Mouse (Mus musculus): Measurements from ENCODE around the gene Camk1d. TPM values are rescaled to one million over a fixed set of nuclear protein-coding genes. Genes with fewer than 3 reads are reported as not detected.
A peak's percentile ranks its signal among the peaks of the same experiment; 100 is the strongest.

Camk1d gene
- total and polyA plus RNA-seq, 3 experiments: 4.6 to 12.4 (median 4.8) TPM

GRCm38 (mm10) chr2:5643937-5644336 lies 70.4 kb downstream of the Camk1d start:
- DNase-seq (ENCODE audit: extremely low read depth): no peak
- H3K4me1 ChIP-seq (ENCODE audit: control insufficient read depth in 1 of 2, insufficient read depth in 2 of 2): peaks cover 23 to 48% of the 10 kb centered on the region in 2 experiments

GRCm38 (mm10) chr2:5643226-5643625 lies 71.1 kb downstream of the Camk1d start:
- no peak overlapping the region for H3K4me2 ChIP-seq (ENCODE audit: insufficient read depth, low read depth, poor library complexity, severe bottlenecking)
- no peak overlapping the region for H3K4me3 ChIP-seq (replicated peaks in 1 of 3; ENCODE audit: low read depth in 2 of 3, low read length in 2 of 3, poor library complexity in 1 of 3)
- H3K36me3 ChIP-seq (replicated peaks in 1 of 2; ENCODE audit: control insufficient read depth in 1 of 2, insufficient read depth in 1 of 2, low read length in 1 of 2): peaks cover 0 to 11% of the 10 kb centered on the region in 2 experiments
- peaks cover 24 to 47% of the 10 kb centered on the region in 2 experiments for H3K4me1 ChIP-seq (ENCODE audit: control insufficient read depth in 1 of 2, insufficient read depth in 2 of 2)
- no peak for TF ChIP-seq MAFK (IDR thresholded peaks at IDR 0.05; ENCODE audit: insufficient replicate concordance, low read length)
- TF ChIP-seq IRF4 (IDR thresholded peaks at IDR 0.05; ENCODE audit: low read depth, low read length): no peak
- no peaks in the 10 kb centered on the region for H3K27me3 ChIP-seq (replicated peaks)
- peak; percentile 19 for DNase-seq (ENCODE audit: extremely low read depth)
- H3K27ac ChIP-seq (ENCODE audit: insufficient read depth, low read depth): no peak overlapping the region
- no peaks in the 10 kb centered on the region; the same call in 1 of the 2 replicates for H3K79me2 ChIP-seq (replicated peaks; ENCODE audit: control insufficient read depth, extremely low read depth, insufficient read depth, poor library complexity, severe bottlenecking)
- no peak overlapping the region for H3K9ac ChIP-seq (ENCODE audit: insufficient read depth, low read depth)
- dilution Hi-C loops (cut with MboI; ENCODE audit: extremely low pct_ligation_motif_present, extremely low pct_unique_long_range_greater_than_20kb, low sequenced_read_pairs): no loop called here
- in situ Hi-C loops (cut with MboI; ENCODE audit: low pct_ligation_motif_present, low pct_unique_long_range_greater_than_20kb, low sequenced_read_pairs): no loop called here
- no peaks in the 10 kb centered on the region for H3K9me3 ChIP-seq (replicated peaks; ENCODE audit: low read length)

More at GRCm38 (mm10) chr2:5643937-5644336, 70.4 kb downstream of the Camk1d start:
- H3K79me2 ChIP-seq (replicated peaks; ENCODE audit: control insufficient read depth, extremely low read depth, insufficient read depth, poor library complexity, severe bottlenecking): no peaks in the 10 kb centered on the region; the same call in 1 of the 2 replicates
- dilution Hi-C loops (cut with MboI; ENCODE audit: extremely low pct_ligation_motif_present, extremely low pct_unique_long_range_greater_than_20kb, low sequenced_read_pairs): no loop called here
- peaks cover 0 to 9% of the 10 kb centered on the region in 2 experiments for H3K36me3 ChIP-seq (replicated peaks in 1 of 2; ENCODE audit: control insufficient read depth in 1 of 2, insufficient read depth in 1 of 2, low read length in 1 of 2)
- H3K27ac ChIP-seq (ENCODE audit: insufficient read depth, low read depth): no peak overlapping the region
- no peaks in the 10 kb centered on the region for H3K27me3 ChIP-seq (replicated peaks)
- H3K4me2 ChIP-seq (ENCODE audit: insufficient read depth, low read depth, poor library complexity, severe bottlenecking): no peak overlapping the region
- TF ChIP-seq MYC (IDR thresholded peaks at IDR 0.05; ENCODE audit: low read depth, low read length): no peak
- TF ChIP-seq MEF2A (IDR thresholded peaks at IDR 0.05; ENCODE audit: borderline replicate concordance, low read depth, low read length): no peak
- no peak for TF ChIP-seq HCFC1 (IDR thresholded peaks at IDR 0.05; ENCODE audit: low read depth, low read length)
- TF ChIP-seq UBTF (IDR thresholded peaks at IDR 0.05; ENCODE audit: low read depth, low read length): no peak
- TF ChIP-seq NRF1 (IDR thresholded peaks at IDR 0.05; ENCODE audit: low read depth, low read length): no peak
- no peak for TF ChIP-seq IRF4 (IDR thresholded peaks at IDR 0.05; ENCODE audit: low read depth, low read length)
- TF ChIP-seq USF1 (IDR thresholded peaks at IDR 0.05; ENCODE audit: low read depth, low read length): no peak
- no peak for TF ChIP-seq POLR2A (IDR thresholded peaks at IDR 0.05; ENCODE audit: low read depth, low read length)
- no peak for TF ChIP-seq RAD21 (IDR thresholded peaks at IDR 0.05; ENCODE audit: low read depth, low read length)
- no peak for TF ChIP-seq POLR2AphosphoS2 (IDR thresholded peaks at IDR 0.05; ENCODE audit: low read depth, low read length)
- no peak for TF ChIP-seq MXI1 (IDR thresholded peaks at IDR 0.05; ENCODE audit: low read depth, low read length)
- no peak for TF ChIP-seq NELFE (IDR thresholded peaks at IDR 0.05; ENCODE audit: low read depth, low read length)
- no peak for TF ChIP-seq SIN3A (IDR thresholded peaks at IDR 0.05; ENCODE audit: low read length)
- no peak overlapping the region for H3K9ac ChIP-seq (ENCODE audit: insufficient read depth, low read depth)
- in situ Hi-C loops (cut with MboI; ENCODE audit: low pct_ligation_motif_present, low pct_unique_long_range_greater_than_20kb, low sequenced_read_pairs): no loop called here
- no peaks in the 10 kb centered on the region for H3K9me3 ChIP-seq (replicated peaks; ENCODE audit: low read length)
- H3K4me3 ChIP-seq (replicated peaks in 1 of 3; ENCODE audit: low read depth in 2 of 3, low read length in 2 of 3, poor library complexity in 1 of 3): no peak overlapping the region

GRCm38 (mm10) chr2:5642624-5643023 lies 71.7 kb downstream of the Camk1d start:
- H3K4me2 ChIP-seq (ENCODE audit: insufficient read depth, low read depth, poor library complexity, severe bottlenecking): no peak overlapping the region
- peak; percentile 62 for DNase-seq (ENCODE audit: extremely low read depth)
- peaks cover 0 to 11% of the 10 kb centered on the region in 2 experiments for H3K36me3 ChIP-seq (replicated peaks in 1 of 2; ENCODE audit: control insufficient read depth in 1 of 2, insufficient read depth in 1 of 2, low read length in 1 of 2)
- H3K4me1 ChIP-seq (ENCODE audit: control insufficient read depth in 1 of 2, insufficient read depth in 2 of 2): peaks cover 25 to 53% of the 10 kb centered on the region in 2 experiments
- no peaks in the 10 kb centered on the region for H3K9me3 ChIP-seq (replicated peaks; ENCODE audit: low read length)
- H3K4me3 ChIP-seq (replicated peaks in 1 of 3; ENCODE audit: low read depth in 2 of 3, low read length in 2 of 3, poor library complexity in 1 of 3): no peak overlapping the region
- H3K27ac ChIP-seq (ENCODE audit: insufficient read depth, low read depth): no peak overlapping the region
- dilution Hi-C loops (cut with MboI; ENCODE audit: extremely low pct_ligation_motif_present, extremely low pct_unique_long_range_greater_than_20kb, low sequenced_read_pairs) (no loop called here), in situ Hi-C loops (cut with MboI; ENCODE audit: low pct_ligation_motif_present, low pct_unique_long_range_greater_than_20kb, low sequenced_read_pairs) (no loop called here)
- H3K79me2 ChIP-seq (replicated peaks; ENCODE audit: control insufficient read depth, extremely low read depth, insufficient read depth, poor library complexity, severe bottlenecking): no peaks in the 10 kb centered on the region; the same call in 1 of the 2 replicates
- H3K27me3 ChIP-seq (replicated peaks): no peaks in the 10 kb centered on the region
- TF ChIP-seq SMC3 (IDR thresholded peaks at IDR 0.05; ENCODE audit: low read depth, low read length) (no peak), CHD2 (IDR thresholded peaks at IDR 0.05; ENCODE audit: low read length) (no peak), NELFE (IDR thresholded peaks at IDR 0.05; ENCODE audit: low read depth, low read length) (no peak), CHD1 (IDR thresholded peaks at IDR 0.05; ENCODE audit: low read depth, low read length) (0 out of 2 replicates have a peak, but pooled peaks have one; percentile 54), SIN3A (IDR thresholded peaks at IDR 0.05; ENCODE audit: low read length) (no peak), EP300 (IDR thresholded peaks at IDR 0.05; ENCODE audit: low read length) (peak; percentile 26; the same call in 1 of the 2 replicates), RCOR1 (conservative IDR thresholded peaks at IDR 0.05; ENCODE audit: low read depth, low read length) (no peak), JUND (conservative IDR thresholded peaks at IDR 0.05; ENCODE audit: low read depth, low read length) (no peak), MAFK (IDR thresholded peaks at IDR 0.05; ENCODE audit: insufficient replicate concordance, low read length) (no peak), CTCF (conservative IDR thresholded peaks at IDR 0.05 in 1 of 2, IDR thresholded peaks at IDR 0.05 in 1 of 2; ENCODE audit: low read depth in 2 of 2, low read length in 2 of 2) (no peak), ZNF384 (IDR thresholded peaks at IDR 0.05; ENCODE audit: low read depth, low read length) (no peak), MAX (IDR thresholded peaks at IDR 0.05; ENCODE audit: low read length) (no peak), MYC (IDR thresholded peaks at IDR 0.05; ENCODE audit: low read depth, low read length) (no peak), ELF1 (IDR thresholded peaks at IDR 0.05; ENCODE audit: low read depth, low read length) (no peak), BHLHE40 (IDR thresholded peaks at IDR 0.05; ENCODE audit: low read depth, low read length) (no peak), RAD21 (IDR thresholded peaks at IDR 0.05; ENCODE audit: low read depth, low read length) (no peak), KAT2A (IDR thresholded peaks at IDR 0.05; ENCODE audit: insufficient replicate concordance, low read length) (no peak), POLR2AphosphoS2 (IDR thresholded peaks at IDR 0.05; ENCODE audit: low read depth, low read length) (no peak)
- H3K9ac ChIP-seq (ENCODE audit: insufficient read depth, low read depth): no peak overlapping the region
